22 mouse cellular contexts compared by ENCODE assay signal in the genomic region with DNA sequence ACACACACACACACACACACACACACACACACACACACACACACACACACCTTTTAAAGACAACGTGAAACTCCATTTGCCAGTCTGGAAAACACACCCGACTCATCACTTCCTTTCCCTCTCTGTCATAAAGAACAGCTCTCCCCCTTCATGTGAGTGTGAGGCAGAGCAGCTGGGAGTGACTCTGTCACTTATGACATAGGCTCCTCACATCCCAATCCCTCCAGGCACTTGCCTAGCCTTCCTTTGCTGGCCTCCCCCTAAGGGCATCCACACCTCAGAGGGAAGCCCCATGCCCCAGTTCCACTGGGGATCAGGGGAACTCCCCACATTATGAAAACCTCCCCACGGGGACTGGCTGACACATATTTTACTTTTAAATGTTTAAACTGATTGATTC.
DNase-seq lines count a peak whose midpoint lies in the region; ATAC-seq and TF ChIP-seq lines count a peak whose summit lies in the region.
"Had no signal": no experiment of that assay in that cellular context is flagged by ENCODE, and none has a peak within 500 bp of the region (broad histone marks: within the 10 kb centered on the region; RNA-seq: fewer than 3 reads in every experiment).

No protein-coding gene starts in this region.

- H3K4me3 ChIP-seq in lung, embryonic 14.5 days (ENCODE audit: low read depth, low read length), result no peak overlapping the region
- no peak overlapping the region for H3K4me3 ChIP-seq in lung, adult 2 months (replicated peaks; ENCODE audit: extremely low read depth, low read depth, low read length)
- no peak overlapping the region for H3K4me3 ChIP-seq in lung, postnatal 0 days (ENCODE audit: low read depth, low read length)
- no peak overlapping the region for H3K4me3 ChIP-seq in midbrain, embryonic 16.5 days (ENCODE audit: low read depth, low read length)
- H3K4me3 ChIP-seq in midbrain, embryonic 10.5 days, result no peak overlapping the region
- H3K4me3 ChIP-seq: embryonic facial prominence, embryonic 12.5 days; embryonic facial prominence, embryonic 15.5 days; gastrocnemius, adult 2 months; hindbrain, embryonic 12.5 days; hindbrain, embryonic 15.5 days had no signal

- no peak overlapping the region for H3K4me2 ChIP-seq in lung, embryonic 14.5 days
- H3K4me2 ChIP-seq in lung, postnatal 0 days (replicated peaks; ENCODE audit: low read depth, low read length), result no peak overlapping the region
- H3K4me2 ChIP-seq in midbrain, embryonic 16.5 days (ENCODE audit: low read length), result no peak overlapping the region
- H3K4me2 ChIP-seq: embryonic facial prominence, embryonic 12.5 days; embryonic facial prominence, embryonic 15.5 days; heart, embryonic 11.5 days; hindbrain, embryonic 12.5 days; hindbrain, embryonic 15.5 days had no signal

- WGBS in lung, embryonic 14.5 days, result 25% methylated on average over 3 of the region's 3 CpGs
- WGBS in lung, adult 2 months, result 32% methylated on average over 3 of the region's 3 CpGs
- WGBS in lung, postnatal 0 days, result 47% methylated on average over 3 of the region's 3 CpGs
- WGBS in midbrain, embryonic 16.5 days, result 64% methylated on average over 3 of the region's 3 CpGs
- WGBS in midbrain, embryonic 10.5 days, result 84% methylated on average over 3 of the region's 3 CpGs

- no peak for TF ChIP-seq EP300 in lung, postnatal 0 days (IDR thresholded peaks at IDR 0.05)

- no peak for TF ChIP-seq POLR2A in lung, adult 2 months (IDR thresholded peaks at IDR 0.05; ENCODE audit: borderline replicate concordance, extremely low read depth, low read depth, low read length)

- ATAC-seq in lung, embryonic 14.5 days (ENCODE audit: insufficient read depth), result peak; percentile 62; the same call in 1 of the 2 replicates
- no peak for ATAC-seq in lung, postnatal 0 days
- peak; percentile 69; the same call in 1 of the 2 replicates for ATAC-seq in midbrain, embryonic 16.5 days
- ATAC-seq: activated CD4-positive, CD25-positive, alpha-beta regulatory T cell, adult 4 months; forebrain, embryonic 14.5 days; forebrain, postnatal 0 days had no signal

- H3K4me1 ChIP-seq in lung, embryonic 14.5 days (ENCODE audit: insufficient read depth), result 0 out of 2 replicates have a peak, but pooled peaks cover 2% of the 10 kb centered on the region
- no peaks in the 10 kb centered on the region for H3K4me1 ChIP-seq in lung, adult 2 months (ENCODE audit: control insufficient read depth, insufficient read depth, low read length)
- H3K4me1 ChIP-seq in lung, postnatal 0 days (ENCODE audit: insufficient read depth, low read depth, low read length), result no peaks in the 10 kb centered on the region
- H3K4me1 ChIP-seq in midbrain, embryonic 16.5 days (ENCODE audit: control insufficient read depth, insufficient read depth, low read length), result no peaks in the 10 kb centered on the region
- H3K4me1 ChIP-seq in midbrain, embryonic 10.5 days, result no peaks in the 10 kb centered on the region
- H3K4me1 ChIP-seq: embryonic facial prominence, embryonic 12.5 days; embryonic facial prominence, embryonic 15.5 days; hindbrain, embryonic 12.5 days; hindbrain, embryonic 15.5 days had no signal

- DNase-seq in lung, embryonic 14.5 days, result peak; percentile 82
- DNase-seq in lung, adult 2 months, result no peak
- peak; percentile 44 for DNase-seq in lung, postnatal 0 days (ENCODE audit: low spot score)
- DNase-seq in lung, adult 18-20 months, result no peak
- no peak for DNase-seq in midbrain, embryonic 10.5 days (ENCODE audit: low spot score)
- DNase-seq: adrenal gland, adult 8-10 months; adrenal gland, postnatal 25 days; cerebellum, adult 11 months; cerebellum, adult 2 months; cerebellum, adult 9-11 months; cerebellum, postnatal 25 days; forebrain, postnatal 0 days; gastrocnemius, adult 2 months; gastrocnemius, postnatal 14 days had no signal

- no peak overlapping the region for H3K27ac ChIP-seq in lung, embryonic 14.5 days (ENCODE audit: low read depth)
- no peak overlapping the region for H3K27ac ChIP-seq in lung, postnatal 0 days (ENCODE audit: low read length)
- H3K27ac ChIP-seq in midbrain, embryonic 16.5 days (ENCODE audit: low read length), result no peak overlapping the region
- H3K27ac ChIP-seq in midbrain, embryonic 10.5 days (replicated peaks), result no peak overlapping the region
- H3K27ac ChIP-seq: embryonic facial prominence, embryonic 12.5 days; embryonic facial prominence, embryonic 15.5 days; gastrocnemius, adult 2 months; hindbrain, embryonic 12.5 days; hindbrain, embryonic 15.5 days had no signal

- H3K27me3 ChIP-seq in lung, embryonic 14.5 days (ENCODE audit: insufficient read depth, low read length), result no peaks in the 10 kb centered on the region
- no peaks in the 10 kb centered on the region for H3K27me3 ChIP-seq in lung, postnatal 0 days (replicated peaks; ENCODE audit: insufficient read depth, low read length)
- no peaks in the 10 kb centered on the region for H3K27me3 ChIP-seq in midbrain, embryonic 16.5 days (ENCODE audit: control insufficient read depth, insufficient read depth, low read depth, low read length)
- no peaks in the 10 kb centered on the region for H3K27me3 ChIP-seq in midbrain, embryonic 10.5 days (ENCODE audit: low read depth, poor library complexity, severe bottlenecking)
- H3K27me3 ChIP-seq: embryonic facial prominence, embryonic 12.5 days; embryonic facial prominence, embryonic 15.5 days; hindbrain, embryonic 12.5 days; hindbrain, embryonic 15.5 days had no signal

- no peaks in the 10 kb centered on the region; the same call in 1 of the 2 replicates for H3K9me3 ChIP-seq in lung, embryonic 14.5 days (ENCODE audit: low read depth, low read length)
- no peaks in the 10 kb centered on the region for H3K9me3 ChIP-seq in lung, postnatal 0 days (ENCODE audit: low read length)
- H3K9me3 ChIP-seq in midbrain, embryonic 16.5 days (replicated peaks; ENCODE audit: control insufficient read depth, low read length, poor library complexity, severe bottlenecking), result peaks cover 4% of the 10 kb centered on the region; the same call in 1 of the 2 replicates
- peaks cover 9% of the 10 kb centered on the region; the same call in 1 of the 2 replicates for H3K9me3 ChIP-seq in midbrain, embryonic 10.5 days (replicated peaks)
- H3K9me3 ChIP-seq: embryonic facial prominence, embryonic 15.5 days had no signal

- no peak for TF ChIP-seq CTCF in lung, embryonic 14.5 days (IDR thresholded peaks at IDR 0.05; ENCODE audit: low read depth)
- no peak for TF ChIP-seq CTCF in lung, adult 2 months (IDR thresholded peaks at IDR 0.05; ENCODE audit: insufficient read depth, low read length)
- no peak for TF ChIP-seq CTCF in lung, postnatal 0 days (IDR thresholded peaks at IDR 0.05)

- H3K36me3 ChIP-seq in lung, embryonic 14.5 days (ENCODE audit: insufficient read depth), result no peaks in the 10 kb centered on the region
- H3K36me3 ChIP-seq in lung, postnatal 0 days (ENCODE audit: insufficient read depth, low read length), result no peaks in the 10 kb centered on the region
- H3K36me3 ChIP-seq in midbrain, embryonic 16.5 days (ENCODE audit: control insufficient read depth, insufficient read depth, low read length), result no peaks in the 10 kb centered on the region
- H3K36me3 ChIP-seq in midbrain, embryonic 10.5 days, result no peaks in the 10 kb centered on the region
- H3K36me3 ChIP-seq: embryonic facial prominence, embryonic 12.5 days; embryonic facial prominence, embryonic 15.5 days; hindbrain, embryonic 12.5 days; hindbrain, embryonic 15.5 days had no signal

- H3K9ac ChIP-seq in lung, embryonic 14.5 days, result no peak overlapping the region
- H3K9ac ChIP-seq in lung, postnatal 0 days (replicated peaks; ENCODE audit: low read depth), result no peak overlapping the region
- no peak overlapping the region for H3K9ac ChIP-seq in midbrain, embryonic 16.5 days (ENCODE audit: low read depth, low read length)
- H3K9ac ChIP-seq: embryonic facial prominence, embryonic 12.5 days; embryonic facial prominence, embryonic 15.5 days; forebrain, postnatal 0 days; hindbrain, embryonic 12.5 days; hindbrain, embryonic 15.5 days had no signal

Comparison
In these comparisons a context has a peak if more than half of its experiments do, and no peak if none do; other contexts are left out.
1. DNase-seq: peak in lung, embryonic 14.5 days (single experiment) and lung, postnatal 0 days (single experiment); none in lung, adult 2 months (single experiment), lung, adult 18-20 months (0 of 2) and midbrain, embryonic 10.5 days (single experiment).